Mouse (Mus musculus) liver, embryonic 14.5 days (tissue): ENCODE measurements around the gene Haao.

Source experiments
- CTCF ChIP-seq: IDR thresholded peaks from 2 replicates; pipeline ENCODE4 v1.5.1; 2016; ENCODE audit warnings: antibody characterized with exemption, low read depth, control low read depth
- EP300 ChIP-seq: IDR thresholded peaks from 2 replicates; pipeline ENCODE4 v1.6.1; 2016; ENCODE audit warnings: antibody characterized with exemption, low read depth

DNA sequence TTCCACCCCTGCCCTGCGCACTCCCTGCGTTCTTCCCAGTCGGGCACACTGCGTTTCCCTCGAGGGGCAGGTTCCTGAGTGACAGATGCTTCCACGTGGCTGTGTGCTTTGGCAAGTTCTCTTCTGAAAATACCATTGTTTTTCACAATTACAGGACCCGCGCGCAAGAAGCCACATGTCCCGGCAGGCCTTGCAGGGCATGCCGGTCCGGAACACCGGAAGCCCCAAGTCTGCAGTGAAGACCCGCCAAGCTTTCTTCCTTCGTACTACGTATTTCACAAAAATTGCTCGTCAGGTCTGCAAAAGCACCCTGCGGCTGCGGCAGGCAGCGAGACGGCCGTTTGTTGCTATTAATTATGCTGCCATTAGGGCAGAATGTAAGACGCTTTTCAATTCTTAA, 55.4 kb downstream of the Haao start:
- TF ChIP-seq CTCF = no peak
- TF ChIP-seq EP300 = no peak
